Mouse (Mus musculus) liver, adult 2 months (tissue): ENCODE measurements around the gene Tiam2. TPM values are rescaled to one million over a fixed set of nuclear protein-coding genes. Genes with fewer than 3 reads are reported as not detected.
A peak's percentile ranks its signal among the peaks of the same experiment; 100 is the strongest.

ENCODE experiments used
- DNase-seq: peaks from one replicate; pipeline ENCODE4 v3.0.0-alpha.2; 2011; ENCODE audit warnings: low read depth, low spot score; ENCODE audit errors: extremely low read depth
- H3K27ac ChIP-seq: fragments of 200-500 bp; replicated peaks from 2 replicates; pipeline ENCODE4 v1.5.1; 2012; ENCODE audit warnings: low read depth, mild to moderate bottlenecking, control low read depth, inconsistent platforms, low read length; ENCODE audit not compliant: insufficient read depth
- H3K27me3 ChIP-seq: fragments of 200-500 bp; 2 replicates; pipeline ENCODE4 v1.6.1; 2012; ENCODE audit warnings: mild to moderate bottlenecking, moderate library complexity, low read length, inconsistent platforms; ENCODE audit not compliant: control insufficient read depth, insufficient read depth
- H3K36me3 ChIP-seq: fragments of 200-500 bp; 2 replicates; pipeline ENCODE4 v1.6.1; 2012; ENCODE audit warnings: low read length, inconsistent platforms; ENCODE audit not compliant: control insufficient read depth, insufficient read depth
- H3K4me1 ChIP-seq: fragments of 200-500 bp; 2 replicates; pipeline ENCODE4 v1.6.1; 2011; ENCODE audit warnings: low read length; ENCODE audit not compliant: control insufficient read depth, insufficient read depth
- H3K4me3 ChIP-seq: fragments of 200-500 bp; 2 replicates; pipeline ENCODE4 v1.5.1; 2011; ENCODE audit warnings: low read depth, mild to moderate bottlenecking, control low read depth, low read length, moderate library complexity; ENCODE audit not compliant: insufficient read depth
- H3K79me2 ChIP-seq: fragments of 200-500 bp; 2 replicates; pipeline ENCODE4 v1.6.1; 2012; ENCODE audit warnings: inconsistent platforms, mild to moderate bottlenecking, low read length, moderate library complexity; ENCODE audit not compliant: control insufficient read depth, insufficient read depth
- H3K9ac ChIP-seq: fragments of 200-500 bp; 2 replicates; pipeline ENCODE4 v1.6.1; 2012; ENCODE audit warnings: low read depth, mild to moderate bottlenecking, control low read depth, inconsistent platforms, low read length
- CTCF ChIP-seq: fragments of 200-500 bp; IDR thresholded peaks from 2 replicates; pipeline ENCODE4 v1.5.1; 2011; ENCODE audit warnings: low read depth, low read length, control low read depth
- POLR2A ChIP-seq: fragments of 200-500 bp; IDR thresholded peaks from 2 replicates; pipeline ENCODE4 v1.6.1; 2011; ENCODE audit warnings: low read length, control low read depth; ENCODE audit not compliant: insufficient read depth; ENCODE audit errors: extremely low read depth
- WGBS: fragments of 180-500 bp; shearing (Covaris S2); methylation state at CpG from one replicate; pipeline ENCODE4 v1.1.7; 2018; 5-methylcytosine and 5-hydroxymethylcytosine counted together
- polyA plus RNA-seq: library from polyadenylated mRNA; depleted of rRNA; stranded (reverse); fragments of >200 nt; gene quantifications from 2 replicates; pipeline ENCODE4 v1.2.3, GENCODE M21; 2012
- total RNA-seq: library from RNA; depleted of rRNA; stranded (reverse); fragments of >200 nt; gene quantifications from 2 replicates; pipeline ENCODE4 v1.2.3, GENCODE M21; 2014

Gene Tiam2
- total and polyA plus RNA-seq, 2 experiments, result 2.9 to 5.2 TPM

- H3K36me3 ChIP-seq, result peaks cover 12% of the 10 kb centered on the region; the same call in 1 of the 2 replicates
- no peak overlapping the region for H3K9ac ChIP-seq
- H3K79me2 ChIP-seq, result no peaks in the 10 kb centered on the region
- H3K27me3 ChIP-seq, result no peaks in the 10 kb centered on the region
- H3K4me3 ChIP-seq, result no peak overlapping the region
- H3K27ac ChIP-seq, result no peak overlapping the region
- H3K4me1 ChIP-seq, result no peaks in the 10 kb centered on the region
- WGBS, result 84% methylated on average over 1 of the region's 1 CpGs
- no peak for DNase-seq
- TF ChIP-seq POLR2A, result no peak
- TF ChIP-seq CTCF, result no peak
Measured at GRCm38 (mm10) chr17:3531641-3532040, 205.3 kb downstream of the Tiam2 start.

- no peak for TF ChIP-seq POLR2A
- Histone ChIP-seq H3K27ac (no peak within 1 kb of the TSS), H3K36me3 (peaks cover 12% of the 10 kb centered on the region; the same call in 1 of the 2 replicates), H3K9ac (no peak within 1 kb of the TSS), H3K4me3 (no peak within 1 kb of the TSS), H3K4me1 (no peaks in the 10 kb centered on the region), H3K27me3 (no peaks in the 10 kb centered on the region), H3K79me2 (no peaks in the 10 kb centered on the region)
- 95% methylated on average over 4 of the region's 4 CpGs for WGBS
- no peak for DNase-seq
Measured at GRCm38 (mm10) chr17:3532254-3532653, 205.9 kb downstream of the Tiam2 start, which contains the start of gene Cldn20. Cldn20 (plus strand) TSS chr17:3532554.

- H3K36me3 ChIP-seq, result peaks cover 12% of the 10 kb centered on the region; the same call in 1 of the 2 replicates
- 58% methylated on average over 1 of the region's 1 CpGs for WGBS
- H3K9ac ChIP-seq, result no peak overlapping the region
- no peaks in the 10 kb centered on the region for H3K27me3 ChIP-seq
- no peak for DNase-seq
- H3K4me3 ChIP-seq, result no peak overlapping the region
- H3K79me2 ChIP-seq, result no peaks in the 10 kb centered on the region
- no peak overlapping the region for H3K27ac ChIP-seq
- TF ChIP-seq CTCF (peak; percentile 25; the same call in 1 of the 2 replicates), POLR2A (no peak)
- H3K4me1 ChIP-seq, result no peaks in the 10 kb centered on the region
Measured at GRCm38 (mm10) chr17:3533425-3533824, 207.1 kb downstream of the Tiam2 start.

- 94% methylated on average over 2 of the region's 2 CpGs for WGBS
- H3K27me3 ChIP-seq, result no peaks in the 10 kb centered on the region
Measured at GRCm38 (mm10) chr17:3540304-3540703, 213.9 kb downstream of the Tiam2 start.

GRCm38 (mm10) chr17:3541033-3541432 lies 214.7 kb downstream of the Tiam2 start:
- Histone ChIP-seq H3K36me3 (peaks cover 28% of the 10 kb centered on the region), H3K4me1 (no peaks in the 10 kb centered on the region), H3K4me3 (no peak overlapping the region), H3K27ac (no peak overlapping the region), H3K9ac (no peak overlapping the region), H3K79me2 (no peaks in the 10 kb centered on the region), H3K27me3 (no peaks in the 10 kb centered on the region)
- no peak for TF ChIP-seq POLR2A
- no peak for TF ChIP-seq CTCF
- DNase-seq, result no peak
- WGBS, result 91% methylated on average over 5 of the region's 5 CpGs

More at GRCm38 (mm10) chr17:3540304-3540703, 213.9 kb downstream of the Tiam2 start:
- Histone ChIP-seq H3K79me2 (no peaks in the 10 kb centered on the region), H3K36me3 (peaks cover 28% of the 10 kb centered on the region), H3K4me1 (no peaks in the 10 kb centered on the region), H3K27ac (no peak overlapping the region), H3K9ac (no peak overlapping the region), H3K4me3 (no peak overlapping the region)
- DNase-seq, result no peak
- TF ChIP-seq POLR2A (no peak), CTCF (no peak)

GRCm38 (mm10) chr17:3547725-3548124 lies 221.4 kb downstream of the Tiam2 start:
- WGBS, result 78% methylated on average over 7 of the region's 7 CpGs
- Histone ChIP-seq H3K9ac (no peak overlapping the region), H3K27me3 (no peaks in the 10 kb centered on the region), H3K27ac (no peak overlapping the region), H3K79me2 (no peaks in the 10 kb centered on the region), H3K4me1 (no peaks in the 10 kb centered on the region), H3K4me3 (no peak overlapping the region), H3K36me3 (peaks cover 21% of the 10 kb centered on the region)
- DNase-seq, result no peak
- TF ChIP-seq POLR2A (no peak), CTCF (no peak)
